Mouse (Mus musculus) limb, embryonic 11.5 days (tissue): ENCODE results near the gene Srcin1. TPM values are rescaled to one million over a fixed set of nuclear protein-coding genes. Genes with fewer than 3 reads are reported as not detected.

Experiments
- ATAC-seq: fragments of 200-750 bp; cut with Nextera tagmentation; 2 replicates; pipeline ENCODE4 v1.8.0; 2017; ENCODE audit warnings: low read depth; ENCODE audit not compliant: insufficient number of reproducible peaks, low FRiP score, low TSS enrichment
- DNase-seq: peaks from one replicate; pipeline ENCODE4 v3.0.0-alpha.2; 2015; ENCODE audit warnings: low spot score
- H3K27ac ChIP-seq: fragments of 300-500 bp; sonication (generic); replicated peaks from 2 replicates; pipeline ENCODE4 v1.5.1; 2014; ENCODE audit warnings: low read depth, mild to moderate bottlenecking, low read length
- H3K27me3 ChIP-seq: fragments of 300-500 bp; sonication (generic); 2 replicates; pipeline ENCODE4 v1.6.1; 2014; ENCODE audit warnings: mild to moderate bottlenecking, low read length, mixed read lengths; ENCODE audit not compliant: control insufficient read depth, insufficient read depth
- H3K36me3 ChIP-seq: fragments of 300-500 bp; sonication (generic); 2 replicates; pipeline ENCODE4 v1.6.1; 2014; ENCODE audit warnings: mild to moderate bottlenecking, low read length, moderate library complexity, mixed read lengths; ENCODE audit not compliant: control insufficient read depth, insufficient read depth
- H3K4me1 ChIP-seq: fragments of 300-500 bp; sonication (generic); 2 replicates; pipeline ENCODE4 v1.6.1; 2014; ENCODE audit warnings: low read length, mixed read lengths; ENCODE audit not compliant: control insufficient read depth, insufficient read depth
- H3K4me2 ChIP-seq: fragments of 300-500 bp; sonication (generic); 2 replicates; pipeline ENCODE4 v1.6.1; 2014; ENCODE audit warnings: low read depth, mild to moderate bottlenecking, moderate library complexity; ENCODE audit not compliant: severe bottlenecking
- H3K4me3 ChIP-seq: fragments of 300-500 bp; sonication (generic); 2 replicates; pipeline ENCODE4 v1.5.1; 2014; ENCODE audit warnings: low read depth, low read length
- H3K9ac ChIP-seq: fragments of 300-500 bp; sonication (generic); 2 replicates; pipeline ENCODE4 v1.6.1; 2014; ENCODE audit warnings: mild to moderate bottlenecking, low read length
- H3K9me3 ChIP-seq: fragments of 300-500 bp; sonication (generic); 2 replicates; pipeline ENCODE4 v1.6.1; 2016; ENCODE audit warnings: low read length; ENCODE audit not compliant: control insufficient read depth
- WGBS: fragments of 180-500 bp; shearing (Covaris S2); extraction: QIAGEN DNeasy Blood & Tissue Kit; methylation state at CpG from one replicate; pipeline ENCODE4 v1.1.7; 2014; 5-methylcytosine and 5-hydroxymethylcytosine counted together
- polyA plus RNA-seq: library from polyadenylated mRNA; unstranded; fragments of >200 nt; fragmentation: Nextera tagmentation; extraction: Ambion mirVana; gene quantifications from 2 replicates; pipeline ENCODE4 v1.2.1, GENCODE M21; 2014

The Srcin1 gene
- polyA plus RNA-seq, 1 experiment from 2014 or later: 0.28 TPM

- WGBS: 91% methylated on average over 13 of the region's 13 CpGs
- Histone ChIP-seq H3K9ac (no peak overlapping the region), H3K27ac (no peak overlapping the region), H3K4me1 (no peaks in the 10 kb centered on the region), H3K4me2 (no peak overlapping the region), H3K4me3 (no peak overlapping the region), H3K9me3 (no peaks in the 10 kb centered on the region), H3K36me3 (no peaks in the 10 kb centered on the region), H3K27me3 (no peaks in the 10 kb centered on the region)
- no peak for ATAC-seq
- no peak for DNase-seq
Measured at GRCm38 (mm10) chr11:97609743-97610142, 33.8 kb upstream of the Srcin1 start.

DNA sequence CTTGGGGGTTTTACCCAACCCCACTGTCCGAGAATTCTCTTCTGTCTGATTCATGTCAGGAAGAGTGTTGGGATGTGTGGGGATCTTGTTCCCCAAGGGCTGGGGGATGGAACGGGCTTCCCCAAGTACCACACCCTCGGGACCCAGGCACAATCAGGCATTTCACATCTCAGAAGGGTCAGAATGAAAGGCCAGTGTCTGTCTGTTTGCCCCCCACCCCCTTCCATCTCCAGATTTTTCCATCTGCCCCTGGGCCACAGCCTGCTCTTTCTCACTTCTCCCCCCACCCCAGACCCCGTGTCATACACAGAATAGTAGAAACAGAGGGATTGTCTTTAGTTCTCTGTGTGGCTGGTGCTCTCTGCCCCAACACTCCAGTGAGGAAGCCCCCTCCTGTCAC lies 32.9 kb upstream of the Srcin1 start:
- Histone ChIP-seq H3K4me2 (no peak overlapping the region), H3K36me3 (no peaks in the 10 kb centered on the region), H3K27ac (no peak overlapping the region), H3K4me1 (no peaks in the 10 kb centered on the region), H3K4me3 (no peak overlapping the region), H3K9me3 (no peaks in the 10 kb centered on the region), H3K27me3 (no peaks in the 10 kb centered on the region), H3K9ac (no peak overlapping the region)
- no peak for ATAC-seq
- no peak for DNase-seq
- WGBS: 73% methylated on average over 4 of the region's 4 CpGs

GRCm38 (mm10) chr11:97607056-97607725 lies 31.2 kb upstream of the Srcin1 start:
- H3K4me3 ChIP-seq: no peak overlapping the region
- no peaks in the 10 kb centered on the region for H3K27me3 ChIP-seq
- no peaks in the 10 kb centered on the region for H3K9me3 ChIP-seq
- H3K4me1 ChIP-seq: no peaks in the 10 kb centered on the region
- ATAC-seq (no peak), DNase-seq (no peak)
- no peak overlapping the region for H3K9ac ChIP-seq
- H3K27ac ChIP-seq: no peak overlapping the region
- WGBS: 99% methylated on average over 8 of the region's 8 CpGs
- no peaks in the 10 kb centered on the region for H3K36me3 ChIP-seq
- H3K4me2 ChIP-seq: no peak overlapping the region

DNA sequence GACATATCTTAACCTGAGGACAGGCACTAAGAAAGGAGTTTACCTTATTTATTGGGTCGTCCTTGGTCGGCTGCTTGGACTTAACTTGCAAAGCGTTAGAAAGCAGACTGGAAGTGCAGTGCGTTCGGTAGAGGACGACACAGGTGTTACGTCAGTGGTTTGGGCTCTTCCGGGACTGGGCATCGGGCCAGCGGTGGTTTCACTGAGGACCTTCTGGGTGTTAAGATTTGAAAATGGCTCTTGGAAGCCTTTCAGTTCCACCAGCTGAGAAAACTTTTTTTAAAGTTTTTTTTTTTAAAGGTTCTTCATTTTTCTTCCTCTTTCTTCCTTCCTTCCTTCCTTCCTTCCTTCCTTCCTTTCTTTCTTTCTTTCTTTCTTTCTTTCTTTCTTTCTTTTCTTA lies 27.9 kb upstream of the Srcin1 start:
- Histone ChIP-seq H3K4me2 (no peak overlapping the region), H3K4me3 (no peak overlapping the region), H3K9ac (no peak overlapping the region), H3K36me3 (no peaks in the 10 kb centered on the region), H3K9me3 (no peaks in the 10 kb centered on the region), H3K27me3 (no peaks in the 10 kb centered on the region), H3K4me1 (no peaks in the 10 kb centered on the region), H3K27ac (no peak overlapping the region)
- DNase-seq (no peak), ATAC-seq (no peak)
- WGBS: 75% methylated on average over 10 of the region's 10 CpGs

DNA sequence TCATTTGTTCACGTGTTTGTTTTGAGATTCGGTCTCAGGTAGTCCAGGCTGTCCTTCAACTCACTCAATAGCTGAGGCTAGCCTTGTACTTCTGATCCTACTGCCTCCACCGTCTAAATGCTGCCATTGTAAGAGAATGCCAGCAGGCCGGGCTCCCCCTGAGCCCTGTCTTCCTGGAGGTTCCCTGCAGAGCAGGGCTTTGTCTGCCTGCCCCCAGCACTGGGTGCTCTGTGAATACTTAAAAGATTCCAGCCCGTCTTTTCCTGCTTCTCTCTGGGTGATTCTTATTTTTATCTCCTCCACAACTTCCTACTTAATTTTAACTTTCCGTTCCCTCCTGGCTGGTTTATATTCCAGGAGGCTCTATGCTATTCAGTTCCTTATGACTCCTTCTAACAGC lies 26.2 kb upstream of the Srcin1 start:
- DNase-seq: no peak
- H3K27me3 ChIP-seq: no peaks in the 10 kb centered on the region
- no peak overlapping the region for H3K4me2 ChIP-seq
- ATAC-seq: no peak
- H3K4me1 ChIP-seq: no peaks in the 10 kb centered on the region
- 50% methylated on average over 6 of the region's 6 CpGs for WGBS
- no peak overlapping the region for H3K9ac ChIP-seq
- H3K27ac ChIP-seq: no peak overlapping the region
- no peak overlapping the region for H3K4me3 ChIP-seq
- H3K9me3 ChIP-seq: no peaks in the 10 kb centered on the region
- H3K36me3 ChIP-seq: no peaks in the 10 kb centered on the region

DNA sequence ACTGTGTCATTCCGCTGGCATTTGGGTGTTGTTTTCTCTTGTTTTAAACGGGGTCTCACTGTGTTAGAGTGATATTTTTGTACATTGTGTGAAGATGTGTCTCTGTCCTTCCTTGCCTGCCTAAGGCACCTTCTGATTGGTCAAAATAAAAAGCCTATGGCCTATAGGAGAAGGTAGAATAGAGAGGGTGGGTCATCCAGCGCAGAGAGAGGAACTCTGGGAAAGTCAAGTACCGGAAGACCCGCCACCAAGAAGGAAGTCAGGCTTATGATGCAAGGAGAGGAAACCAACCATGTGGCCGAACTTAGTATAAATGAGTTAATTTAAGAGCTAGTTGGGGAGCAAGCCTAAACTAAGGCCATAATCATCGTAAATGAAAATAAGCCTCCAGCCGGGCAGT lies 23.1 kb upstream of the Srcin1 start:
- Histone ChIP-seq H3K4me2 (no peak overlapping the region), H3K27me3 (no peaks in the 10 kb centered on the region), H3K9me3 (no peaks in the 10 kb centered on the region), H3K4me1 (no peaks in the 10 kb centered on the region), H3K36me3 (no peaks in the 10 kb centered on the region), H3K27ac (no peak overlapping the region), H3K4me3 (no peak overlapping the region), H3K9ac (no peak overlapping the region)
- ATAC-seq (no peak), DNase-seq (no peak)
- 83% methylated on average over 8 of the region's 8 CpGs for WGBS

GRCm38 (mm10) chr11:97597945-97598691 lies 22.1 kb upstream of the Srcin1 start:
- H3K9me3 ChIP-seq: no peaks in the 10 kb centered on the region
- no peak for DNase-seq
- WGBS: 71% methylated on average over 10 of the region's 10 CpGs
- H3K36me3 ChIP-seq: no peaks in the 10 kb centered on the region
- H3K9ac ChIP-seq: no peak overlapping the region
- H3K27me3 ChIP-seq: no peaks in the 10 kb centered on the region
- no peak overlapping the region for H3K27ac ChIP-seq
- no peak for ATAC-seq
- no peaks in the 10 kb centered on the region for H3K4me1 ChIP-seq
- no peak overlapping the region for H3K4me2 ChIP-seq
- no peak overlapping the region for H3K4me3 ChIP-seq

- Histone ChIP-seq H3K36me3 (no peaks in the 10 kb centered on the region), H3K27me3 (no peaks in the 10 kb centered on the region), H3K4me2 (no peak overlapping the region), H3K9me3 (no peaks in the 10 kb centered on the region), H3K4me3 (no peak overlapping the region), H3K9ac (no peak overlapping the region), H3K27ac (no peak overlapping the region), H3K4me1 (no peaks in the 10 kb centered on the region)
- ATAC-seq (no peak), DNase-seq (no peak)
- WGBS: 46% methylated on average over 6 of the region's 6 CpGs
Measured at GRCm38 (mm10) chr11:97594136-97594535, 18.1 kb upstream of the Srcin1 start.
